14 mouse cellular contexts compared by ENCODE assay signal in the genomic region with DNA sequence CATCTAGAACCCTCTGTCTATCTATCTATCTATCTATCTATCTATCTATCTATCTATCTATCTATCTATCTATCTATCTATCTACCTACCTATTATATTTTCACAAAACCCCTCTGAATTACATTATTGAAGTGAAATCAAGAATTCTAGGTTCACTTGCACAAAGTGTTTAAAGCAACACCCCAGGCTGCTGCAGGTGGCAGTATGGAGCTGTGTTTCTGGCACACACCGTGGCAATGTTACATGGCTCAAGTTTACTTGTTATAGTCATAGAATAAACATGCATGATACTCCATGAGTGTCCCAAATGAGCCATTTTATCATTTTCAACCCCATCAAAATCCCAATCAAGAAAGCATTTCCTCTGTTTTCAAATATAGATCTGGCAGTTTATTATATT.
DNase-seq lines count a peak whose midpoint lies in the region; ATAC-seq and TF ChIP-seq lines count a peak whose summit lies in the region.
"Had no signal": no experiment of that assay in that cellular context is flagged by ENCODE, and none has a peak within 500 bp of the region (broad histone marks: within the 10 kb centered on the region; RNA-seq: fewer than 3 reads in every experiment).

No protein-coding gene starts in this region.

- TF ChIP-seq POLR2A in cortical plate, adult 2 months (IDR thresholded peaks at IDR 0.05; ENCODE audit: extremely low read depth, insufficient read depth, low read length) = no peak

- no peak overlapping the region for H3K9ac ChIP-seq in forebrain, postnatal 0 days
- H3K9ac ChIP-seq in forebrain, embryonic 12.5 days = no peak overlapping the region
- no peak overlapping the region for H3K9ac ChIP-seq in limb, embryonic 11.5 days (ENCODE audit: low read length)
- H3K9ac ChIP-seq: liver, embryonic 14.5 days had no signal

- H3K4me3 ChIP-seq in forebrain, postnatal 0 days (ENCODE audit: low read depth, low read length) = no peak overlapping the region
- no peak overlapping the region for H3K4me3 ChIP-seq in forebrain, embryonic 12.5 days (replicated peaks)
- H3K4me3 ChIP-seq in limb, embryonic 11.5 days (ENCODE audit: low read depth, low read length) = no peak overlapping the region
- H3K4me3 ChIP-seq in limb, embryonic 10.5 days = no peak overlapping the region
- no peak overlapping the region for H3K4me3 ChIP-seq in cortical plate, adult 2 months (ENCODE audit: insufficient read depth, low read length)
- H3K4me3 ChIP-seq: heart, embryonic 10.5 days had no signal

- DNase-seq in forebrain, postnatal 0 days = peak; percentile 59
- peak; percentile 43 for DNase-seq in limb, embryonic 11.5 days (ENCODE audit: low spot score)
- DNase-seq in limb, embryonic 10.5 days (ENCODE audit: low spot score) = no peak
- DNase-seq in layer of hippocampus, postnatal 25 days (ENCODE audit: extremely low spot score in 1 of 2, low spot score in 1 of 2) = peak; percentile 10 to 15
- no peak for DNase-seq in urinary bladder, adult 2 months (ENCODE audit: low spot score)
- DNase-seq: cerebellum, adult 11-12 months; thymus, postnatal 14 days had no signal

- no peaks in the 10 kb centered on the region for H3K27me3 ChIP-seq in forebrain, postnatal 0 days (ENCODE audit: insufficient read depth, low read length)
- H3K27me3 ChIP-seq in forebrain, embryonic 12.5 days = no peaks in the 10 kb centered on the region
- no peaks in the 10 kb centered on the region for H3K27me3 ChIP-seq in limb, embryonic 11.5 days (ENCODE audit: control insufficient read depth, insufficient read depth, low read length)
- no peaks in the 10 kb centered on the region for H3K27me3 ChIP-seq in limb, embryonic 10.5 days (ENCODE audit: low read depth, poor library complexity, severe bottlenecking)

- no peak for ATAC-seq in forebrain, postnatal 0 days
- ATAC-seq in forebrain, embryonic 12.5 days (ENCODE audit: low FRiP score) = no peak
- no peak for ATAC-seq in limb, embryonic 11.5 days (ENCODE audit: insufficient number of reproducible peaks, low FRiP score, low TSS enrichment, low read depth)
- no peak for ATAC-seq in monocyte, adult 5-6 weeks (replicated peaks; ENCODE audit: insufficient number of reproducible peaks, low FRiP score, low TSS enrichment, poor library complexity, severe bottlenecking)
- ATAC-seq: CD4-positive, CD25-positive, alpha-beta regulatory T cell, adult 4 months; intestine, embryonic 16.5 days had no signal

- no peak overlapping the region for H3K27ac ChIP-seq in forebrain, postnatal 0 days (ENCODE audit: low read depth, low read length)
- H3K27ac ChIP-seq in forebrain, embryonic 12.5 days = no peak overlapping the region
- H3K27ac ChIP-seq in limb, embryonic 11.5 days (replicated peaks; ENCODE audit: low read depth, low read length) = no peak overlapping the region
- H3K27ac ChIP-seq in limb, embryonic 10.5 days = no peak overlapping the region
- no peak overlapping the region for H3K27ac ChIP-seq in cortical plate, adult 2 months (ENCODE audit: insufficient read depth, low read length)
- H3K27ac ChIP-seq: heart, embryonic 10.5 days; liver, embryonic 14.5 days had no signal

- H3K4me1 ChIP-seq in forebrain, postnatal 0 days (ENCODE audit: insufficient read depth) = no peaks in the 10 kb centered on the region
- H3K4me1 ChIP-seq in forebrain, embryonic 12.5 days = no peaks in the 10 kb centered on the region
- H3K4me1 ChIP-seq in limb, embryonic 11.5 days (ENCODE audit: control insufficient read depth, insufficient read depth, low read length) = no peaks in the 10 kb centered on the region
- no peaks in the 10 kb centered on the region for H3K4me1 ChIP-seq in limb, embryonic 10.5 days
- no peaks in the 10 kb centered on the region for H3K4me1 ChIP-seq in cortical plate, adult 2 months (ENCODE audit: control insufficient read depth, insufficient read depth, low read length)
- H3K4me1 ChIP-seq: heart, embryonic 10.5 days had no signal

- H3K4me2 ChIP-seq in forebrain, postnatal 0 days (ENCODE audit: low read depth) = no peak overlapping the region
- no peak overlapping the region for H3K4me2 ChIP-seq in forebrain, embryonic 12.5 days
- no peak overlapping the region for H3K4me2 ChIP-seq in limb, embryonic 11.5 days (ENCODE audit: low read depth, severe bottlenecking)

- peak; percentile 64 for TF ChIP-seq CTCF in forebrain, postnatal 0 days (IDR thresholded peaks at IDR 0.05; ENCODE audit: low read depth)
- peak; percentile 64 for TF ChIP-seq CTCF in cortical plate, adult 2 months (IDR thresholded peaks at IDR 0.05; ENCODE audit: extremely low read depth, insufficient read depth, low read length)

- WGBS in forebrain, postnatal 0 days = 55% methylated on average over 1 of the region's 1 CpGs
- WGBS in forebrain, embryonic 12.5 days = 68% methylated on average over 1 of the region's 1 CpGs
- 68% methylated on average over 1 of the region's 1 CpGs for WGBS in limb, embryonic 11.5 days
- WGBS in limb, embryonic 10.5 days = 72% methylated on average over 1 of the region's 1 CpGs

- H3K36me3 ChIP-seq in forebrain, postnatal 0 days (ENCODE audit: insufficient read depth) = no peaks in the 10 kb centered on the region
- H3K36me3 ChIP-seq in forebrain, embryonic 12.5 days (replicated peaks) = no peaks in the 10 kb centered on the region
- no peaks in the 10 kb centered on the region for H3K36me3 ChIP-seq in limb, embryonic 11.5 days (ENCODE audit: control insufficient read depth, insufficient read depth, low read length)
- H3K36me3 ChIP-seq in limb, embryonic 10.5 days = no peaks in the 10 kb centered on the region
- H3K36me3 ChIP-seq: heart, embryonic 10.5 days had no signal

- H3K9me3 ChIP-seq in forebrain, postnatal 0 days (ENCODE audit: low read length) = no peaks in the 10 kb centered on the region
- no peaks in the 10 kb centered on the region for H3K9me3 ChIP-seq in forebrain, embryonic 12.5 days
- H3K9me3 ChIP-seq in limb, embryonic 11.5 days (ENCODE audit: control insufficient read depth, low read length) = no peaks in the 10 kb centered on the region
- no peaks in the 10 kb centered on the region for H3K9me3 ChIP-seq in limb, embryonic 10.5 days (replicated peaks)
- H3K9me3 ChIP-seq: heart, embryonic 10.5 days had no signal

Comparison
In these comparisons a context has a peak if more than half of its experiments do, and no peak if none do; other contexts are left out.
1. DNase-seq: peak in forebrain, postnatal 0 days (single experiment), limb, embryonic 11.5 days (single experiment) and layer of hippocampus, postnatal 25 days (2 of 2); none in limb, embryonic 10.5 days (single experiment) and urinary bladder, adult 2 months (single experiment).